Comparison of ENCODE assay signal across 21 mouse cellular contexts in the genomic region with DNA sequence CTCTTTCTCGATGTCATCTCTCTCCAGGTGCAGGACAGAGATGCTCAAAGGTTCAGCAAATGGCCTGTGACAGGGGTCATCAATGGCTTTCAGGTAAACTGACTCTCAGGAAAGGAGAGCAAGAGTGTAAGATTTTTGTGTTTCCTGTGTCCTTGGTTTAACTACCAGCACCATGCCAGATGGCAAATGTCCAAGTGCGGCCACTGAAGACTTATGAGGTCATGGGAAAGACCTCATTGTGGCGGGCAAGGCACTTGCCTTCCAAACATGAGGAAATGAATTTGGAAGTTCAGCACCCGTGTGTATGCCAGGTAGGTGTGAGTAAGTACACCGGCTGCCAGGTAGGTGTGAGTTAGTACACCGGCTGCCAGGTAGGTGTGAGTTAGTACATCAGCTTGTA.
DNase-seq lines count a peak whose midpoint lies in the region; ATAC-seq lines count a peak whose summit lies in the region.
"Had no signal": no experiment of that assay in that cellular context is flagged by ENCODE, and none has a peak within 500 bp of the region (broad histone marks: within the 10 kb centered on the region; RNA-seq: fewer than 3 reads in every experiment).

No protein-coding gene starts in this region.

- H3K27ac ChIP-seq in kidney, embryonic 14.5 days (ENCODE audit: low read depth, low read length), result no peak overlapping the region
- H3K27ac ChIP-seq: embryonic facial prominence, embryonic 12.5 days; forebrain, embryonic 12.5 days; gastrocnemius, adult 2 months; heart, embryonic 13.5 days; hindbrain, embryonic 12.5 days; limb, embryonic 15.5 days; liver, embryonic 14.5 days; midbrain, embryonic 12.5 days had no signal

- no peaks in the 10 kb centered on the region for H3K27me3 ChIP-seq in kidney, embryonic 14.5 days (ENCODE audit: control insufficient read depth, insufficient read depth, low read length)
- H3K27me3 ChIP-seq: embryonic facial prominence, embryonic 12.5 days; hindbrain, embryonic 12.5 days; limb, embryonic 15.5 days; midbrain, embryonic 12.5 days had no signal

- no peak for ATAC-seq in kidney, embryonic 14.5 days (ENCODE audit: low FRiP score, low TSS enrichment)
- ATAC-seq: intestine, postnatal 0 days had no signal

- H3K36me3 ChIP-seq in kidney, embryonic 14.5 days (ENCODE audit: control insufficient read depth, insufficient read depth, low read length), result no peaks in the 10 kb centered on the region
- H3K36me3 ChIP-seq: embryonic facial prominence, embryonic 12.5 days; forebrain, embryonic 12.5 days; heart, embryonic 13.5 days; hindbrain, embryonic 12.5 days; limb, embryonic 15.5 days; midbrain, embryonic 12.5 days had no signal

- H3K4me3 ChIP-seq in kidney, embryonic 14.5 days (ENCODE audit: low read length), result no peak overlapping the region
- H3K4me3 ChIP-seq: embryonic facial prominence, embryonic 12.5 days; erythroblast, embryonic 14.5 days; forebrain, embryonic 12.5 days; gastrocnemius, adult 2 months; heart, embryonic 13.5 days; hindbrain, embryonic 12.5 days; limb, embryonic 15.5 days; midbrain, embryonic 12.5 days had no signal

- no peaks in the 10 kb centered on the region for H3K4me1 ChIP-seq in kidney, embryonic 14.5 days (ENCODE audit: control insufficient read depth, insufficient read depth, low read length)
- H3K4me1 ChIP-seq: embryonic facial prominence, embryonic 12.5 days; limb, embryonic 15.5 days had no signal

- no peak overlapping the region for H3K4me2 ChIP-seq in kidney, embryonic 14.5 days (replicated peaks; ENCODE audit: low read depth, low read length)
- H3K4me2 ChIP-seq: embryonic facial prominence, embryonic 12.5 days; forebrain, embryonic 12.5 days; heart, embryonic 13.5 days; hindbrain, embryonic 12.5 days; limb, embryonic 15.5 days; midbrain, embryonic 12.5 days had no signal

- DNase-seq in adrenal gland, postnatal 14 days, result peak; percentile 67
- no peak for DNase-seq in adrenal gland, adult 8-10 months
- peak; percentile 35 for DNase-seq in kidney, adult 9 months
- peak; percentile 10 for DNase-seq in 416B (ENCODE audit: low read depth)
- peak; percentile 29 to 53 for DNase-seq in adrenal gland, postnatal 36 days
- no peak for DNase-seq in thymus, postnatal 4 days
- DNase-seq: cerebellum, adult 2 months; cerebellum, postnatal 25 days; gastrocnemius, adult 2 months; heart, adult 18-20 months; left cerebral cortex, postnatal 4 days had no signal

- H3K9me3 ChIP-seq in kidney, embryonic 14.5 days (ENCODE audit: control insufficient read depth, low read length), result no peaks in the 10 kb centered on the region
- H3K9me3 ChIP-seq: embryonic facial prominence, embryonic 12.5 days; forebrain, embryonic 12.5 days; heart, embryonic 13.5 days; hindbrain, embryonic 12.5 days; limb, embryonic 15.5 days; midbrain, embryonic 12.5 days had no signal

- H3K9ac ChIP-seq in kidney, embryonic 14.5 days (ENCODE audit: low read depth, low read length), result no peak overlapping the region
- H3K9ac ChIP-seq: embryonic facial prominence, embryonic 12.5 days; forebrain, embryonic 12.5 days; heart, embryonic 13.5 days; hindbrain, embryonic 12.5 days; limb, embryonic 15.5 days; liver, embryonic 14.5 days; midbrain, embryonic 12.5 days had no signal

- 64% methylated on average over 6 of the region's 6 CpGs for WGBS in kidney, embryonic 14.5 days

Comparison
In these comparisons a context has a peak if more than half of its experiments do, and no peak if none do; other contexts are left out.
1. DNase-seq: peak in adrenal gland, postnatal 14 days (single experiment), kidney, adult 9 months (single experiment), 416B (single experiment) and adrenal gland, postnatal 36 days (2 of 2); none in adrenal gland, adult 8-10 months (single experiment) and thymus, postnatal 4 days (single experiment).